Mouse (Mus musculus) monocyte, adult 2 months (primary cell): ENCODE results near the gene Rab3b.

Experiments used
- DNase-seq, 2 experiments: peaks; one replicate each; pipeline ENCODE4 v3.0.0; 2022; ENCODE audit warnings: low spot score in 2 of 2, low read depth in 1 of 2

The Rab3b gene

GRCm38 (mm10) chr4:108950201-108950600 is 71.3 kb downstream of the Rab3b start:
- DNase-seq: no peak

GRCm38 (mm10) chr4:108951663-108952062 is 72.8 kb downstream of the Rab3b start:
- no peak for DNase-seq

GRCm38 (mm10) chr4:108959696-108960095 is 80.8 kb downstream of the Rab3b start:
- DNase-seq: no peak

GRCm38 (mm10) chr4:108960619-108961460 is 82.0 kb downstream of the Rab3b start:
- no peak for DNase-seq

- no peak for DNase-seq
Measured at GRCm38 (mm10) chr4:108963017-108963416, 84.2 kb downstream of the Rab3b start.

GRCm38 (mm10) chr4:108969517-108969916 is 90.7 kb downstream of the Rab3b start:
- DNase-seq: no peak

GRCm38 (mm10) chr4:108971054-108971453 is 92.2 kb downstream of the Rab3b start:
- no peak for DNase-seq

- no peak for DNase-seq
Measured at GRCm38 (mm10) chr4:108976458-108977071, 97.7 kb downstream of the Rab3b start.

- DNase-seq: no peak
Measured at GRCm38 (mm10) chr4:108986833-108987472, 108.1 kb downstream of the Rab3b start.

- no peak for DNase-seq
Measured at GRCm38 (mm10) chr4:108987473-108987842, 108.6 kb downstream of the Rab3b start.

- no peak for DNase-seq
Measured at GRCm38 (mm10) chr4:108989430-108989829, 110.6 kb downstream of the Rab3b start.

GRCm38 (mm10) chr4:108990032-108990431 is 111.2 kb downstream of the Rab3b start:
- no peak for DNase-seq

- no peak for DNase-seq
Measured at GRCm38 (mm10) chr4:108990571-108990970, 111.7 kb downstream of the Rab3b start.

- no peak for DNase-seq
Measured at GRCm38 (mm10) chr4:108991811-108992210, 112.9 kb downstream of the Rab3b start.
